Mouse (Mus musculus): ENCODE results near the gene Cd93. TPM values are rescaled to one million over a fixed set of nuclear protein-coding genes. Genes with fewer than 3 reads are reported as not detected.

Gene Cd93
- polyA plus RNA-seq, 1 experiment = 82.1 TPM

GRCm38 (mm10) chr2:148446446-148446845 lies 3.1 kb upstream of the Cd93 start:
- 81% methylated on average over 3 of the region's 3 CpGs for WGBS
- Histone ChIP-seq H3K4me1 (ENCODE audit: control insufficient read depth, insufficient read depth, low read length) (peaks cover 5% of the 10 kb centered on the region; the same call in 1 of the 2 replicates), H3K4me3 (replicated peaks; ENCODE audit: extremely low read depth, low read depth, low read length) (no peak overlapping the region)
- DNase-seq = no peak
- no peak for TF ChIP-seq POLR2A (IDR thresholded peaks at IDR 0.05; ENCODE audit: borderline replicate concordance, extremely low read depth, low read depth, low read length)
- no peak for TF ChIP-seq CTCF (IDR thresholded peaks at IDR 0.05; ENCODE audit: insufficient read depth, low read length)

GRCm38 (mm10) chr2:148445616-148446015 lies 2.3 kb upstream of the Cd93 start:
- Histone ChIP-seq H3K4me3 (replicated peaks; ENCODE audit: extremely low read depth, low read depth, low read length) (no peak overlapping the region), H3K4me1 (ENCODE audit: control insufficient read depth, insufficient read depth, low read length) (0 out of 2 replicates have a peak, but pooled peaks cover 2% of the 10 kb centered on the region)
- no peak for DNase-seq
- TF ChIP-seq POLR2A (IDR thresholded peaks at IDR 0.05; ENCODE audit: borderline replicate concordance, extremely low read depth, low read depth, low read length) (no peak), CTCF (IDR thresholded peaks at IDR 0.05; ENCODE audit: insufficient read depth, low read length) (no peak)
- 94% methylated on average over 1 of the region's 1 CpGs for WGBS

GRCm38 (mm10) chr2:148444472-148444871 lies 1.1 kb upstream of the Cd93 start:
- 0 out of 2 replicates have a peak, but pooled peaks cover 2% of the 10 kb centered on the region for H3K4me1 ChIP-seq (ENCODE audit: control insufficient read depth, insufficient read depth, low read length)
- TF ChIP-seq CTCF (IDR thresholded peaks at IDR 0.05; ENCODE audit: insufficient read depth, low read length) = no peak
- TF ChIP-seq POLR2A (IDR thresholded peaks at IDR 0.05; ENCODE audit: borderline replicate concordance, extremely low read depth, low read depth, low read length) = no peak
- H3K4me3 ChIP-seq (replicated peaks; ENCODE audit: extremely low read depth, low read depth, low read length) = no peak overlapping the region
- DNase-seq = no peak
- WGBS = 46% methylated on average over 1 of the region's 1 CpGs

- WGBS = 53% methylated on average over 4 of the region's 4 CpGs
- TF ChIP-seq POLR2A (IDR thresholded peaks at IDR 0.05; ENCODE audit: borderline replicate concordance, extremely low read depth, low read depth, low read length) (no peak; the same call in 1 of the 2 replicates), CTCF (IDR thresholded peaks at IDR 0.05; ENCODE audit: insufficient read depth, low read length) (no peak)
These were observed 653 bp downstream of the Cd93 start for GRCm38 (mm10) chr2:148442710-148443109.

GRCm38 (mm10) chr2:148442172-148442571 lies 1.2 kb downstream of the Cd93 start:
- Histone ChIP-seq H3K4me1 (ENCODE audit: control insufficient read depth, insufficient read depth, low read length) (0 out of 2 replicates have a peak, but pooled peaks cover 2% of the 10 kb centered on the region), H3K4me3 (replicated peaks; ENCODE audit: extremely low read depth, low read depth, low read length) (peak overlapping the region; percentile 81)
- TF ChIP-seq CTCF (IDR thresholded peaks at IDR 0.05; ENCODE audit: insufficient read depth, low read length) (no peak), POLR2A (IDR thresholded peaks at IDR 0.05; ENCODE audit: borderline replicate concordance, extremely low read depth, low read depth, low read length) (no peak)
- WGBS = 37% methylated on average over 4 of the region's 4 CpGs
- no peak for DNase-seq

More at GRCm38 (mm10) chr2:148442710-148443109, 653 bp downstream of the Cd93 start:
- peak overlapping the region; percentile 81 for H3K4me3 ChIP-seq (replicated peaks; ENCODE audit: extremely low read depth, low read depth, low read length)
- H3K4me1 ChIP-seq (ENCODE audit: control insufficient read depth, insufficient read depth, low read length) = 0 out of 2 replicates have a peak, but pooled peaks cover 2% of the 10 kb centered on the region
- DNase-seq = peak; percentile 18

- TF ChIP-seq CTCF (IDR thresholded peaks at IDR 0.05; ENCODE audit: insufficient read depth, low read length) (no peak), POLR2A (IDR thresholded peaks at IDR 0.05; ENCODE audit: borderline replicate concordance, extremely low read depth, low read depth, low read length) (peak; percentile 35; the same call in 1 of the 2 replicates)
- no peak for DNase-seq
- 50% methylated on average over 10 of the region's 10 CpGs for WGBS
These were observed 1.9 kb downstream of the Cd93 start for GRCm38 (mm10) chr2:148441421-148441820.

GRCm38 (mm10) chr2:148439691-148440276 lies 3.6 kb downstream of the Cd93 start:
- TF ChIP-seq POLR2A (IDR thresholded peaks at IDR 0.05; ENCODE audit: borderline replicate concordance, extremely low read depth, low read depth, low read length) (no peak), CTCF (IDR thresholded peaks at IDR 0.05; ENCODE audit: insufficient read depth, low read length) (no peak)
- 28% methylated on average over 3 of the region's 3 CpGs for WGBS
- peak overlapping the region; percentile 81 for H3K4me3 ChIP-seq (replicated peaks; ENCODE audit: extremely low read depth, low read depth, low read length)
- no peaks in the 10 kb centered on the region for H3K4me1 ChIP-seq (ENCODE audit: control insufficient read depth, insufficient read depth, low read length)
- no peak for DNase-seq

More at GRCm38 (mm10) chr2:148441421-148441820, 1.9 kb downstream of the Cd93 start:
- Histone ChIP-seq H3K4me1 (ENCODE audit: control insufficient read depth, insufficient read depth, low read length) (0 out of 2 replicates have a peak, but pooled peaks cover 2% of the 10 kb centered on the region), H3K4me3 (replicated peaks; ENCODE audit: extremely low read depth, low read depth, low read length) (peak overlapping the region; percentile 81)

- 42% methylated on average over 3 of the region's 3 CpGs for WGBS
- H3K4me1 ChIP-seq (ENCODE audit: control insufficient read depth, insufficient read depth, low read length) = no peaks in the 10 kb centered on the region; the same call in 1 of the 2 replicates
- DNase-seq = no peak
- H3K4me3 ChIP-seq (replicated peaks; ENCODE audit: extremely low read depth, low read depth, low read length) = peak overlapping the region; percentile 4
- TF ChIP-seq POLR2A (IDR thresholded peaks at IDR 0.05; ENCODE audit: borderline replicate concordance, extremely low read depth, low read depth, low read length) (no peak), CTCF (IDR thresholded peaks at IDR 0.05; ENCODE audit: insufficient read depth, low read length) (no peak)
These were observed 7.1 kb downstream of the Cd93 start for GRCm38 (mm10) chr2:148436285-148436684.

- TF ChIP-seq POLR2A (IDR thresholded peaks at IDR 0.05; ENCODE audit: borderline replicate concordance, extremely low read depth, low read depth, low read length) = no peak
- no peak for TF ChIP-seq CTCF (IDR thresholded peaks at IDR 0.05; ENCODE audit: insufficient read depth, low read length)
- 67% methylated on average over 2 of the region's 2 CpGs for WGBS
- Histone ChIP-seq H3K4me3 (replicated peaks; ENCODE audit: extremely low read depth, low read depth, low read length) (no peak overlapping the region), H3K4me1 (ENCODE audit: control insufficient read depth, insufficient read depth, low read length) (peaks cover 8% of the 10 kb centered on the region)
- DNase-seq = no peak
These were observed 11.0 kb downstream of the Cd93 start for GRCm38 (mm10) chr2:148432346-148432745.

- TF ChIP-seq CTCF (IDR thresholded peaks at IDR 0.05; ENCODE audit: insufficient read depth, low read length) (no peak), POLR2A (IDR thresholded peaks at IDR 0.05; ENCODE audit: borderline replicate concordance, extremely low read depth, low read depth, low read length) (no peak)
- Histone ChIP-seq H3K4me1 (ENCODE audit: control insufficient read depth, insufficient read depth, low read length) (peaks cover 8% of the 10 kb centered on the region), H3K4me3 (replicated peaks; ENCODE audit: extremely low read depth, low read depth, low read length) (no peak overlapping the region)
- WGBS = 71% methylated on average over 4 of the region's 4 CpGs
- DNase-seq = no peak
These were observed 12.4 kb downstream of the Cd93 start for GRCm38 (mm10) chr2:148430941-148431340.

Data from lung, adult 2 months (tissue).